Mouse (Mus musculus) megakaryocyte, embryonic 14.5 days (primary cell): ENCODE results near the gene Lamp1. TPM values are rescaled to one million over a fixed set of nuclear protein-coding genes. Genes with fewer than 3 reads are reported as not detected.

ENCODE experiments used
- H3K27me3 ChIP-seq: replicated peaks from 2 replicates; pipeline ENCODE3; 2012; ENCODE audit warnings: inconsistent platforms
- H3K36me3 ChIP-seq: replicated peaks from 2 replicates; pipeline ENCODE3; 2012; ENCODE audit warnings: low read length, inconsistent platforms, mixed read lengths
- H3K4me1 ChIP-seq: 2 replicates; pipeline ENCODE4 v1.6.1; 2012; ENCODE audit warnings: inconsistent platforms
- H3K4me3 ChIP-seq: replicated peaks from 2 replicates; pipeline ENCODE3; 2012; ENCODE audit warnings: moderate library complexity, mild to moderate bottlenecking, inconsistent platforms
- H3K9me3 ChIP-seq: 2 replicates; pipeline ENCODE4 v1.6.1; 2012; ENCODE audit warnings: inconsistent platforms
- FLI1 ChIP-seq: IDR thresholded peaks from 2 replicates; pipeline ENCODE4 v1.6.1; 2012; ENCODE audit warnings: low read length, inconsistent platforms, mixed read lengths
- GATA1 ChIP-seq: IDR thresholded peaks from 3 replicates; pipeline ENCODE4 v1.6.1; 2012; ENCODE audit warnings: mixed read lengths, low read length, inconsistent platforms, borderline replicate concordance
- polyA plus RNA-seq: library from polyadenylated mRNA; stranded (reverse); fragments of >175 nt; gene quantifications from 2 replicates; pipeline ENCODE4 v1.2.3, GENCODE M21; 2012; ENCODE audit warnings: low replicate concordance; ENCODE audit not compliant: insufficient read depth

The Lamp1 gene
- polyA plus RNA-seq, 1 experiment: 359 TPM

- H3K4me1 ChIP-seq: no peaks in the 10 kb centered on the region
- H3K9me3 ChIP-seq: no peaks in the 10 kb centered on the region
- H3K27me3 ChIP-seq: no peaks in the 10 kb centered on the region
- TF ChIP-seq FLI1: no peak
- TF ChIP-seq GATA1: no peak
- H3K36me3 ChIP-seq: peaks cover 98% of the 10 kb centered on the region
- H3K4me3 ChIP-seq: no peak overlapping the region
Measured at GRCm38 (mm10) chr8:13139641-13140182, 19.2 kb upstream of the Lamp1 start.

- peaks cover 98% of the 10 kb centered on the region for H3K36me3 ChIP-seq
Measured at GRCm38 (mm10) chr8:13141681-13142080, 17.3 kb upstream of the Lamp1 start.

GRCm38 (mm10) chr8:13148476-13148875 lies 10.5 kb upstream of the Lamp1 start:
- peaks cover 78% of the 10 kb centered on the region for H3K36me3 ChIP-seq
- H3K4me1 ChIP-seq: peaks cover 17% of the 10 kb centered on the region
- TF ChIP-seq FLI1 (no peak), GATA1 (no peak)
- H3K9me3 ChIP-seq: no peaks in the 10 kb centered on the region
- H3K27me3 ChIP-seq: no peaks in the 10 kb centered on the region
- no peak overlapping the region for H3K4me3 ChIP-seq

More at GRCm38 (mm10) chr8:13141681-13142080, 17.3 kb upstream of the Lamp1 start:
- no peak overlapping the region for H3K4me3 ChIP-seq
- no peaks in the 10 kb centered on the region for H3K9me3 ChIP-seq
- no peaks in the 10 kb centered on the region for H3K27me3 ChIP-seq
- TF ChIP-seq FLI1: no peak
- TF ChIP-seq GATA1: no peak
- H3K4me1 ChIP-seq: no peaks in the 10 kb centered on the region

- peaks cover 20% of the 10 kb centered on the region for H3K4me1 ChIP-seq
- no peak overlapping the region for H3K4me3 ChIP-seq
- H3K9me3 ChIP-seq: no peaks in the 10 kb centered on the region
- no peaks in the 10 kb centered on the region for H3K27me3 ChIP-seq
- H3K36me3 ChIP-seq: peaks cover 79% of the 10 kb centered on the region
- TF ChIP-seq GATA1 (no peak), FLI1 (no peak)
Measured at GRCm38 (mm10) chr8:13149287-13149686, 9.7 kb upstream of the Lamp1 start.

- Histone ChIP-seq H3K9me3 (no peaks in the 10 kb centered on the region), H3K36me3 (peaks cover 78% of the 10 kb centered on the region), H3K27me3 (no peaks in the 10 kb centered on the region), H3K4me1 (peaks cover 22% of the 10 kb centered on the region), H3K4me3 (no peak overlapping the region)
- TF ChIP-seq FLI1 (no peak), GATA1 (no peak)
Measured at GRCm38 (mm10) chr8:13149866-13150265, 9.1 kb upstream of the Lamp1 start.

GRCm38 (mm10) chr8:13150929-13151328 lies 8.0 kb upstream of the Lamp1 start:
- TF ChIP-seq GATA1 (no peak), FLI1 (no peak)
- no peaks in the 10 kb centered on the region for H3K27me3 ChIP-seq
- no peaks in the 10 kb centered on the region for H3K9me3 ChIP-seq
- H3K36me3 ChIP-seq: peaks cover 68% of the 10 kb centered on the region
- peaks cover 31% of the 10 kb centered on the region for H3K4me1 ChIP-seq
- H3K4me3 ChIP-seq: peak overlapping the region; percentile 40

- H3K4me3 ChIP-seq: no peak overlapping the region
- peaks cover 60% of the 10 kb centered on the region for H3K4me1 ChIP-seq
- H3K36me3 ChIP-seq: peaks cover 41% of the 10 kb centered on the region
- no peak for TF ChIP-seq FLI1
- no peak for TF ChIP-seq GATA1
- H3K27me3 ChIP-seq: no peaks in the 10 kb centered on the region
- no peaks in the 10 kb centered on the region for H3K9me3 ChIP-seq
Measured at GRCm38 (mm10) chr8:13154099-13154498, 4.9 kb upstream of the Lamp1 start.

- H3K4me3 ChIP-seq: peak overlapping the region; percentile 54
Measured at GRCm38 (mm10) chr8:13155358-13155757, 3.6 kb upstream of the Lamp1 start.

GRCm38 (mm10) chr8:13156327-13157097 lies 2.4 kb upstream of the Lamp1 start:
- H3K4me3 ChIP-seq: no peak overlapping the region
- H3K9me3 ChIP-seq: no peaks in the 10 kb centered on the region
- no peak for TF ChIP-seq FLI1
- TF ChIP-seq GATA1: no peak
- no peaks in the 10 kb centered on the region for H3K27me3 ChIP-seq
- H3K4me1 ChIP-seq: peaks cover 71% of the 10 kb centered on the region
- peaks cover 25% of the 10 kb centered on the region for H3K36me3 ChIP-seq

More at GRCm38 (mm10) chr8:13155358-13155757, 3.6 kb upstream of the Lamp1 start:
- no peaks in the 10 kb centered on the region for H3K9me3 ChIP-seq
- TF ChIP-seq FLI1: no peak
- TF ChIP-seq GATA1: no peak
- peaks cover 30% of the 10 kb centered on the region for H3K36me3 ChIP-seq
- H3K27me3 ChIP-seq: no peaks in the 10 kb centered on the region
- peaks cover 68% of the 10 kb centered on the region for H3K4me1 ChIP-seq

- H3K4me3 ChIP-seq: peak overlapping the region; percentile 98
- H3K27me3 ChIP-seq: no peaks in the 10 kb centered on the region
- no peaks in the 10 kb centered on the region for H3K9me3 ChIP-seq
- TF ChIP-seq GATA1: no peak
- peaks cover 88% of the 10 kb centered on the region for H3K4me1 ChIP-seq
- peaks cover 15% of the 10 kb centered on the region for H3K36me3 ChIP-seq
Measured at GRCm38 (mm10) chr8:13159377-13159881, 468 bp downstream of the Lamp1 start.

- Histone ChIP-seq H3K4me3 (peak overlapping the region; percentile 98), H3K4me1 (peaks cover 90% of the 10 kb centered on the region), H3K36me3 (peaks cover 22% of the 10 kb centered on the region), H3K9me3 (no peaks in the 10 kb centered on the region), H3K27me3 (no peaks in the 10 kb centered on the region)
- TF ChIP-seq GATA1: no peak
Measured at GRCm38 (mm10) chr8:13160691-13161090, 1.7 kb downstream of the Lamp1 start.
